Mouse (Mus musculus) left cerebral cortex, adult 8-10 months (tissue): ENCODE results near the gene Lgi1. TPM values are rescaled to one million over a fixed set of nuclear protein-coding genes. Genes with fewer than 3 reads are reported as not detected.

ENCODE experiments used
- total RNA-seq, 4 experiments: library from RNA; stranded (reverse); gene quantifications; 2 replicates each; pipeline ENCODE4 v1.2.4; 2022

Lgi1 gene
- total RNA-seq, 4 experiments from 2014 or later: 116 to 135 (median 120) TPM

Other genes with a start within 250 kb of the Lgi1 start
- gene Myof, start 221.0 kb upstream of the Lgi1 start, total RNA-seq: 1 to 10 TPM; 5.8 to 7.4 (median 6.1) TPM
- under 1 TPM in 3 of 4 experiments, not detected in 1; 0.30 to 0.35 (median 0.35) TPM for gene Cep55, start 209.5 kb upstream of the Lgi1 start, total RNA-seq
- gene Ffar4, start 167.5 kb upstream of the Lgi1 start, total RNA-seq: under 1 TPM in 1 of 4 experiments, not detected in 3; 0.35 TPM
- 10 to 100 TPM; 22.2 to 32.5 (median 23.6) TPM for gene Rbp4, start 139.3 kb upstream of the Lgi1 start, total RNA-seq
- under 1 TPM in 3 of 4 experiments, not detected in 1; 0.16 to 0.37 (median 0.17) TPM for gene Pde6c, start 131.8 kb upstream of the Lgi1 start, total RNA-seq
- 10 to 100 TPM; 12.9 to 15.7 (median 13.9) TPM for gene Fra10ac1, start 40.4 kb upstream of the Lgi1 start, total RNA-seq
- gene Slc35g1, start 131.4 kb downstream of the Lgi1 start, total RNA-seq: 1 to 10 TPM; 1.5 to 2.3 (median 2.1) TPM
- gene Plce1, start 216.6 kb downstream of the Lgi1 start, total RNA-seq: 10 to 100 TPM in 2 of 4 experiments, 1 to 10 TPM in 2; 6.1 to 12.6 (median 8.8) TPM